Mouse (Mus musculus) layer of hippocampus, postnatal 36 days (tissue): Measurements from ENCODE around the gene Limk1. TPM values are rescaled to one million over a fixed set of nuclear protein-coding genes. Genes with fewer than 3 reads are reported as not detected.
"Not testable (repeated sequence)": the region's sequence is repeated elsewhere in the genome, so short reads cannot be mapped to it uniquely, and the experiment has no call there.

Experiments
- DNase-seq, 2 experiments: peaks; one replicate each; pipeline ENCODE4 v3.0.0; 2022
- total RNA-seq, 2 experiments: library from RNA; stranded (reverse); gene quantifications; 2 replicates each; pipeline ENCODE4 v1.2.3; 2021

Gene Limk1
- total RNA-seq, 2 experiments from 2014 or later = 39.1 to 40.1 TPM

DNA sequence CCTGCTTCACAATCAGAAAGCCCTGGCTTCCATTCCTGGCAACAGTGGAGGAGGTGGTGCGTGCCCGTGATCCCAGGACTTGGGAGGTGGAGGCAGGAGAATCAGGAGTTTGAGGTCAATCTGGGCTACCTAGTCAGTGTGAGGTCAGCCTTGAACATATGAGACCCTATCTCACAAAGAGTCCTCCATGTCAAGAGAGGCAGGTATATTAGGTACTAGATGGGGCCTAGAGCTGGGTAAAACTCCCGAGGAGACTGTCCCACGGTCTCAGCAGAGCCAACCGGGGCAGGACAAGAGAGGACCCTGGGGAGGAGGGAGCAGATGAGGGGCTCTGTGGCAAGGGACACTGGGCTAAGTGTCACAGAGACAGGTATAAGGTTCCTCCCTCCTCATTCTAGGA is 10.9 kb downstream of the Limk1 start:
- no peak for DNase-seq

DNA sequence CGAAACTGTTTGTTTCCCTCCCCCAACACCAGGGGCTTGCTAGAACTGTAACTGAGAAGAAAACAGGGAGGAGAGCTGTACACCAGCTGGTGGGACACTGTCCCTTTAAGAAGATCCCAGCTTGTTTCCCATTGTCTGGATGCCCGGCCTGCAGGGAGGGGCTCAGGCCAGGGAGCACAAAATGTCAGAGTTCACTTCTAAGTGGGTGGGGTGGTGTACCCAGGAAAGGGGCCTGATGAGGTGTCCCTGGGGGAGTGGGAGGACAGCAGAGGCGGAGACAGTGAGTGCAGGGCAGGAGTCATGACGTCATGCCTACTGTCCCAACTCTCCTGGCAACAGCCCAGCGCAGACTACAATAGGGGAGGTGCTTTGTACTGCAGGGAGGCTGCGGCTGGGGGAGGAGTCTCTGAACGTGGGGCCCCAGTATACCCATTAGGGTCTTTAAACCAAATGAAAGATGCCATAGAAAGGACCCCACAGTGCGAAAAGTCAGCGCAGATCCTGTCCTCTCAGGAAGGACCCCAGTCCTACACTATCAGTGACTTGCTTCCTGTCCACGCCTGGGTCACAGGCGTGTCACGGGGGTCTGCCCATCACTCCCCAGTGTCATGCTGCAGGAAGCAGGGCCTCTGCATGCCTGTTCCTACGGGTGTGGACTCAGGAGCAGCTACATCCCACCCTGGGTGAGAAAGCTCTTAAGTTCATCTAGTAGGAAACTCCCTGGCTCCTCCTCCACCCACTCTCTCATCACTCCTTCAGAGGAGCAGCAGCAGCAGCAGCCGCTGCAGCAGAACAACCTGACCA is 12.2 kb downstream of the Limk1 start:
- peak; percentile 50 to 53 for DNase-seq

DNA sequence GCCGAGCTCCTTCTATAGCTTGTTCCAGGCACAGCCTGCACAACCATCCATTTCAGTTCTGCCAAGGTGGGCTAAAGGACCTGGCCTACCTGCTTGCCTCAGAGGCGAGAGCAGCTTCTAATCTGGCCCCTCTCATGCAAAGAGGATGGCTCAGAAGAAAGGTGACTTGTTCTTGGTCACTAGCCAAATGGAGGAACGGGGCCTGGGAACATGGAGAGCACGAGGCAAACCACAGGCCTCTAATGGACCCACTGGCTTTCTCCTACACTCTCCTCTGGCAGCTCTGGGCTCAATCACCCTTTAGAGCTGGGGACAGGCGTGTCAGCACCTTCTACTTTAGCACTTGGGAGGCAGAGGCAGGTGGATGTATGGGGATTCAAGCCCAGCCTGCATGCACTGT is 13.4 kb downstream of the Limk1 start:
- no peak for DNase-seq

- no peak for DNase-seq
Measured at GRCm38 (mm10) chr5:134672611-134673010, 15.8 kb downstream of the Limk1 start.

GRCm38 (mm10) chr5:134672198-134672516 is 16.2 kb downstream of the Limk1 start:
- DNase-seq = no peak

DNA sequence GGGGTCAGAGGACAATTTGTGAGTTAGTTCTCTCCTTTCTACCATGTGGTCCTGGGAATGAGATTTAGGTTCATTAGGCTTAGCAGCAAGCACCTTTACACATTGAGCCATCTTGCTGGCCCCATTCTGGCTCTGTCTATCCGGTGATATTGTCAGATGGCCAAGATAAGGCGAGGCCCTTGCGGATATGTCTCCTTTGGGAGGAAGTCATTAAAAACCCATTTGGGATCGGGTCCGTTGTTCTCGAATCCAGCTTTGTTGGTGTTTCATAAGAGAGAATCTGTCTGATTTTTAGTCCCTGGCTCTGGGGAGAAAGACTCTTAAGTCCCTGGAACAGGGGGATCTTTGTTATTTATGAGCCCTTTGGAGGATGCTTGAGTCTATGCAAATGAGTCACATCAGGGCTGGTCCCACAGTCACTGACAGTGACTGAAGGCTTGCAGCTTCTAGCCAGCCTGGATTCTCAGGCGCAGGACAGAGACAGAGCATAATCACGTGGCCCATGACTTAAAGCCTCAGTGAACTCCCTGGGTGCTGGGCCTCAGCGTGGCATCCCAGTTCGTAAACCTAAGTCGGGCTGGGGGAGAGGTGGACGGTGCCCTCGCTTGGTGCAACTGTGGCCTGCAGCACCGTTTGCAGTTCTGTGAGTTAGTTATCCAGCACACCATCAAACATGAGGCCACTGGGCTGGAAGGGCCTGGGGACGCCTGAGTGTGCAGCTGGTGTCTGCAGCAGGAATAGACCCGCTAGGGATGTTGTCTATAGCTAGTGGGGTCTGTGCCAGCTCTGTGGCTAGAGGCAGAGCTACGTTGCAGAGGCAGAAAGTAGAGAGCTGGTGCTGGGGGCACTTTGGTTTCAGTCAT is 16.8 kb downstream of the Limk1 start:
- no peak for DNase-seq

DNA sequence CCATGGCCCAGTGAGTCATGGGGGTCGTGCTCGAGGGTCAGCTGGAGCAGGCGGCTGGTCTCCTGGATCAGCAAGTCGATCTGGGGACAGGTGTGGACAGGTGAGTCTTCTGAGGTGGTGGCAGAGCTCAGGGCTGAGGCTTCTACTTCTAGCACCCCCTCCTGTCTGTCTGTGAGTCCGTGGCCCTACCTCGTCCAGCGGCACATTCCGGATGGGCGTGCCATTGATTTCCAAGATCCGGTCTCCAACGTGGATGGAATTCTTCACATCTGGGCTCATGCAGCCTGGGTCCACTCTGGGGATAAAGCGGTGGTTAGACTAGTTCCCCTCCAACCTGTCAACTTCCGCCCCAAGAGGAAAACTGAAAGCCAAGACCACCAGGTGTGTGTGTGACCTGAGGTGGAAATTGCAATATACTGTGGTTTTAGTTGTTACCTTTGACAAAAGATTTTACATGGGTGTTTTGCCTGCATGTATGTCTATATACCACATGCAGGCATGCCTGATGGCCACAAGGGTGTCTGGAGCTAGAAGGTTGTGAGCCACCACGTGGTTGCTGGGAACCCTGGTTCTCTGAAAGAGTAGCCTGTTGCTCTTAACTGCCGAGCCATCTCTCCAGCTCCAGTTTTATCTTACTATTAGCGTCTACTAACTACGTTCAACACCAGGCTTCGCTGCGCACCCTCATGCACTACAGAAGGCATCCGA is 19.2 kb downstream of the Limk1 start:
- no peak for DNase-seq

GRCm38 (mm10) chr5:134668495-134668894 is 19.9 kb downstream of the Limk1 start:
- no peak for DNase-seq

GRCm38 (mm10) chr5:134656708-134657107 is 31.7 kb downstream of the Limk1 start:
- no peak for DNase-seq

GRCm38 (mm10) chr5:134652015-134652414 is 36.4 kb downstream of the Limk1 start:
- no peak for DNase-seq

- no peak for DNase-seq
Measured at GRCm38 (mm10) chr5:134650926-134651325, 37.5 kb downstream of the Limk1 start.

DNA sequence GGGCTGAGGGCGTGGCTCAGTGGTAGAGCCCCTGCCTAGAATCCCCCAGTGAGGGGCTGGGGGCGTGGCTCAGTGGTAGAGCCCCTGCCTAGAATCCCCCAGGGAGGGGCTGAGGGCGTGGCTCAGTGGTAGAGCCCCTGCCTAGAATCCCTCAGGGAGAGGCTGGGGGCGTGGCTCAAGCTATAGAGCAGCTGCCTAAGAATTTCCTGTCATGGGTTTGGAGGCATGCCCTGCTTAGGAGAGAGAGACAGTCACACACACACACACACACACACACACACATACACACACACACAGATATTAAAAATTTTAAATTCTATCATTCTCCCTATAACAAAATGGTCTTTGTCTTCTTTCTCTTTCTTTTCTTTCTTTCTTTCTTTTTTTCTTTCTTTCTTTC is 39.4 kb downstream of the Limk1 start:
- DNase-seq = not testable (repeated sequence)

DNA sequence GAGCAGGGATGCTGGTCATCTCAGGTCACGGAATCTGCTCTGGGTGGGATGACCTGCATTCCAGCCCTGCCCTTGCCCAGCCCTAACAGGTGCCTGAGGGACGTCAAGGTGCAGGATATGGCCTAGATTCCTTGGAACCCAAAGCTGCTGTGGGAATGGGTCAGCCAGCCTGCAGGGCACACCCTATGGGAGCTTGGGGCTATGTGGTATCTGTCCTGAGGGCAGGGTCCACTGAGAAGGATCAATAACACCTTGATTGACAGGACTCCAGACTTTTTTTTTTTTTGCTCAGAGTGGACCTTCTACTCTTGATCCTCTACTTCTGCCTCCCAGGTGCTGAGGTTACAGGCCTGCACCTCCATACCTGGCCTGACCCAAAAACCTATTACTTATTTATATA is 41.0 kb downstream of the Limk1 start:
- DNase-seq = no peak

DNA sequence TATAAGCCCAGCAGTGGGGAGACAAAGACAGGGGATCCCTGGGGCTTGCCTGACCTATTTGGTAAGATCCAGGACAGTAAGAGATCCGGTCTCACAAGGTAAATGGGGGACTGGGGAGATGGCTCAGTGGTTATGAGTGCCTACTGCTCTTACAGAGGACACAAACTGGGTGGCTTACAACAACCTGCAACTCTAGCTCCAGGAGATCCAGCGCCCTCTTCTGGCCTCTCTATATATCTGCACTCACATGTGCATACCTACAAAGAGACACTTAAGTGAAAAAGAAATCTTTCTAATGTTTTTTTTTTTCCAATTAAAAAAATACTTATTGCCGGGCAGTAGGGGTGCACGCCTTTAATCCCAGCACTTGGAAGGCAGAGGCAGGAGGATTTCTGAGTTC is 41.9 kb downstream of the Limk1 start:
- DNase-seq = no peak

- no peak for DNase-seq
Measured at GRCm38 (mm10) chr5:134644643-134645118, 43.7 kb downstream of the Limk1 start.

GRCm38 (mm10) chr5:134644121-134644520 is 44.3 kb downstream of the Limk1 start:
- no peak for DNase-seq

GRCm38 (mm10) chr5:134640371-134640770 is 48.0 kb downstream of the Limk1 start:
- no peak for DNase-seq

DNA sequence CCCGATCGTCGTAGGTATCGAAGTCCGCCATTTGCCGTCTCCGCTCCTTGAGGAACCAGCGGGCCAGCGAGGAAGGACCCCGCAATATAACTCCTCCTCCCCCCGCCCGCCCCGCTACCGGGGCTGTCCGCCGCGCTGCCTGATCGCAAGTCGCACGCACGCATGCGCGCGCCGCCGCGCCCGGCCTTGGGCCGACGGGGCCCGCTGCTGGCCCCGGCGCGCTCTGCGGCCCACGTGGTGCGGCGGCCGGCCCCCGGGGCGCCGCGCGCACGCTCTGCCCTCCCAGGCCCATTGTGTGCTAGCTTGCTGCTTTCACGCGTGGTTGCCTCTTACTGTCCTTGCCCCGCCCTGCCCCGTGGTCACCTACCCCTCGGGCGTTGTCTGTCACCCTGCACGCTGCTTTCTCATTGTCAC is 49.1 kb downstream of the Limk1 start, which contains the start of gene Eif4h:
Gene Eif4h (minus strand): TSS at position 222 of the 414 bp plus-strand sequence.
- DNase-seq = peak; percentile 96 to 98

DNA sequence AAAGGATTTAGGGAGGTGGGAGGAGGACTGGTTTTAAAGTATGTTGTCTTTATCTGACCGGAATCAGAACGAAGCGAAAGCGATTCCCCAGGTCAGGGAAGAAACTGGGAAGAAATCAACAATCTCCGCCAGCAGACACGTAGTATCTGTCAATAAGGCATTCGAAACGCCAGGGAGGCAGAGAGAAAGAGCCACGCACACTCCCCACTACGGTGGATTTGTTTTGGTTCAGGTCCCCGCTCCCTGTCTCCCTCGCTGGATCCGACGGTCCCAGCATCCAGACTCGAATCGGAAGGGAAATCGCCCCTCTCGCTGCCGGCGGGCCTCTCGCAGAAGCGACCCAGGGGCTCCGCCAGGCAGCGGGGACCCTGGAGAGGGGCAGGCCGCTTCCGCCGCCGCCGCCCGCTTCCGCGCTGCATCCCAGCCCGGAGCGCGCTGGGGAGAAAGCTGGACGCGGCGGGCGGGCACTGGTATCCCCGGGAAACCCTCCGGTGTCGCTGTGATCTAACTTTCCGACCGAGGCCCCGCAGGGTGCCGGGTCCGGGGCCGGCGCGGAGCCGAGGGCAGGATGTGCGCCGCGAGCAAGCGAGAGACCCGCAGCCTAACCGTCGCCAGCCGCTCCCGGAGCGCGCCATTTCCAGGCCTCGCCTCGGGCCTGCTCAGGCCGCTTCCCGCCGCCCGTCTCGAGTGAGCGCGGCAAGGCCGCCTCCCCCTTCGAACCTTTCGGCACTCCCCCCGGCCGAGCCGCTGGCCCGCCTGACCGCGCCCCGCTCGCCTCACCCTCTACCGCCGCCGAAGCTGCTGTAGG is 49.7 kb downstream of the Limk1 start:
- DNase-seq = peak in 1 of 2 experiments; percentile 18

DNA sequence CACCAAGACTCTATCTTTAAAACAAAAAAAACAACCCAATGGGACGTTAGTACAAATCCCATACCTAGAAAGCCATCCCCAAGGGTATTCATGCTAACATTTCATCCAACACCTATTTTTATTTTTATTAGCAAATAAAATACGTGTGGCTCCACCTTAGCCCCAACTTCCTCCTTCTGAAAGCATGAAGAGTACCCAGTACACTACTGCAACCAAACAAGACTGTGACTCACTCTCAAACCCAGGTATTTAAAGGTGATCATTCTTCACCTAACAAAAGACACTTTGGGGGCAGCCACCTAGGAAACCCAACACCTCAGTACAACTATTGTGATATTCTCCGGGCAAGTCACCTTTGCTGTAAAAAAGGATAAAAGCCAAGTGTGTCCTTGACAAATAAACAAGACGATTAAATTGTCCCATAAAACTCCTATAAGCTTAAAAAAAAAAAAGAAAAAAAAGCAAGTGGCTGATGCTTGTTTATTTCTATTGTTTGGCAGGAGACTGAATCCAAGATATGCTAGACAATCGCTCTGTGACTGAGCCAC is 50.5 kb downstream of the Limk1 start:
- no peak for DNase-seq

GRCm38 (mm10) chr5:134632841-134633240 is 55.6 kb downstream of the Limk1 start:
- DNase-seq = no peak

DNA sequence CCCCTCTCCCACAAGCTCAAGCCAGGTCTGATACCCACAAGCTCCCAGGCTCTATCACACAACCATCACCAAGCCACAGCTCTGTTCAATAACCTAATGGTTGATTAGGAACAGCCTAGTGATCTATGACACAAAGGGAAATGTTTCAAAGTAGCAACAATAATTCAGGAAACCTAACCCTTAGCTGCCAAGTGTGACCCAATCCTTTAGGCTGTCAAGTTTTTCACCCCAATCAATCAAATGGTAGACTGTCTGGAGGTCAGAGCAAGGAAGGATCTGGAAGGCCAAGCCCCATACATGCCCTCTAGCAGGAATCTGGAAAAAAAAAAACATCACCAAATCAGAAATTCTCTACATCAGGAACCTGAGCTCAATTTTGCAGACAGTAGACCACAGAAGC is 57.6 kb downstream of the Limk1 start:
- no peak for DNase-seq
